Mouse (Mus musculus): ENCODE measurements around the gene Cpd. TPM values are rescaled to one million over a fixed set of nuclear protein-coding genes. Genes with fewer than 3 reads are reported as not detected.

Gene Cpd
- polyA plus RNA-seq, 1 experiment: 17.5 TPM

DNA sequence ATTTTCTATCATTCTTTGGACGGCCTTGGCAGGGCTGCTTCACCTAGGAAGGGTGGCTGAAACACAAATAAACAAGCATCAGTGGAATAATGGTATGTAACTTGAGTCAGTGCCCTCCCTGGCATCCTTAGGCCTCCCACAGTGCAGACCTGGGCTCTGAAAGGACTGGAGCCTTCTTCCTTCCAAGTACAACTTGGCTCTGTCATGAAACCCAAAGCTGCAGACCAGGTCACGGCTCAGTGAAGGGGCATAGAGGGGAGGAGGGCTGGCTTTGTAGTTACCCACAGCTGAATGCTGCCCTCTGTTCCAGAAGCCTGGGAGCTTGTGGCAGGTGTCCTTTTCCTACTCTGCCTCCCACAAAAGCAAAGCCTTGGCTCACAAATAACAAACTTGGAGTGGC lies 2.8 kb upstream of the Cpd start:
- 60% methylated on average over 2 of the region's 2 CpGs for WGBS
- DNase-seq (ENCODE audit: low read depth, low spot score): no peak

DNA sequence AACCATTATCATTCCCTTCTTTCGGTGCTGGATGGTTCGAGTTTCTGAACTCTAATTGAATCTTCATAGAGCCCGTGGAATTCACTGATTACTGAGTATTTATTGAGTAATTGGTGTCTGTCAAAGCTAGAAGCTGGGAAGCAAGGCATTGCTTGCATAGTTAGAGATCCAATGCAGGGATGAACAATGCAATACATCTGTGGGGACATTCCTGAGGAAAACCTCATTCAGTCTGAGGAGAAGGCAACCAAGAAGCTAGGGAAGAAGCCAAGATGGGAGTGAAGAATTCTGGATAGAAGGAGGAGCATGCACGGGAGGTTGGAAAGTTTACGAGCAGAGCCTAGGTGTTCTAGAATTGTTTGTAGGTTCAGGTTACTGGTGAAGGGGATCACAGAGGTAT lies 1.3 kb upstream of the Cpd start:
- WGBS: 84% methylated on average over 5 of the region's 5 CpGs
- no peak for DNase-seq (ENCODE audit: low read depth, low spot score)

DNA sequence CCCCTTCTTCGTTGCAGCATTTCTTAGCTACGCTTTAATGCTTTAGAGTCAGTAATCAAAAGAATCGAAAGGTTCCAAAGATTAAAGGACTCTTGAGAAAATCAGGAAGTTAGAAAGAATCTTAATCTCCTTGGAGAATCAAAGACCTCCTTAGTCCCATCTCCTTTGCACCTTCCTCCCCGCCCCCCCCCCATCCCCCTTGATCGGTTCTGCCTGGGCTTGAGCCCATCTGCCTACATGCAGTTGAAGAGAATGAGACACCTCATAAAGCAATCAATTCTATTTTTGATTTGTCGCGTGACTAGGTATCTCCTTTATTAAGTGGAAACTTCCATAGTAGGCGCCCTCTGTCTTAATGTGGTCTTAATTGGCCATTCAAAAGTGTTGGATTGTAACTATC lies 536 bp upstream of the Cpd start:
- no peak for DNase-seq (ENCODE audit: low read depth, low spot score)
- 15% methylated on average over 8 of the region's 8 CpGs for WGBS

GRCm38 (mm10) chr11:76846011-76846877 lies 574 bp downstream of the Cpd start:
- no peak for DNase-seq (ENCODE audit: low read depth, low spot score)
- 1% methylated on average over 90 of the region's 90 CpGs for WGBS

- WGBS: 3% methylated on average over 15 of the region's 15 CpGs
- no peak for DNase-seq (ENCODE audit: low read depth, low spot score)
Observed at GRCm38 (mm10) chr11:76845275-76845980, 1.4 kb downstream of the Cpd start.

DNA sequence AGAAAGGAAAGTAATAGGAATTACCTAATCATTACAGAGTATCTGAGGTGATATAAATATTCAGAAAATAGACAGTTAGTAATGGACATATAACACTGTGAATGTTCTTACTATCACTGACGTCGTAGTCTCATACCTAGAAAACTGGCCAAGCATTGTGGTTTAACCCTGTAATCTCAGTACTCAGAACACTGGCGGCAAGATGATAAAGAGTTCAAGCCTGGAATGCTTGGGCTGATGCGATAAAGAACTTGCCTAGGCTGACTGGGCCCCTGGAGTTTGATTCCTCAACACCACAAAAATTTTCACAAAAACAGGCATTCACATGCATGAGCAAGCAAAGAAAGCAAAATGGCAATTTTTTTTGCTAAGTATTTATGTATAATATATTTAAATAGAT lies 8.2 kb downstream of the Cpd start:
- DNase-seq (ENCODE audit: low read depth, low spot score): no peak
- 92% methylated on average over 4 of the region's 4 CpGs for WGBS

DNA sequence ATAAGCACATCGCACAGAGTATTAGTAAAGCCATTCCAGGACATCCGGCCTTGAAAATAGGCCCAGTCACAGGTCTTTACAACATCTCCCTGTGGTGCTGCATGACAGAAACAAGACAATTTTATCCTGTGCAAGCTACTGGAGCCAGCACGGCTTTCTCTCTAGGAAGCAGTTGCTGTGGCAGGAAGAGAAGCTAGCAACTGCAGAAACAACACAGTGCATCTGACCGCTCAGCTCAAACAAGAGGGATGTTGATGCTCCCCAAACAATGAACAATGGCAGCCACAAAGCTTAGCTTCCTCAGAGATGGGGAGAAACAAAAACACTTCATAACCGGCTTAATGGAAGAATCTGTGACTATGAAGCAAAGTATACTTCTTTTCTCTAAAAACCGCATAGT lies 10.5 kb downstream of the Cpd start:
- WGBS: 81% methylated on average over 6 of the region's 6 CpGs
- DNase-seq (ENCODE audit: low read depth, low spot score): no peak

GRCm38 (mm10) chr11:76835868-76836267 lies 10.9 kb downstream of the Cpd start:
- WGBS: 85% methylated on average over 5 of the region's 5 CpGs
- no peak for DNase-seq (ENCODE audit: low read depth, low spot score)

DNA sequence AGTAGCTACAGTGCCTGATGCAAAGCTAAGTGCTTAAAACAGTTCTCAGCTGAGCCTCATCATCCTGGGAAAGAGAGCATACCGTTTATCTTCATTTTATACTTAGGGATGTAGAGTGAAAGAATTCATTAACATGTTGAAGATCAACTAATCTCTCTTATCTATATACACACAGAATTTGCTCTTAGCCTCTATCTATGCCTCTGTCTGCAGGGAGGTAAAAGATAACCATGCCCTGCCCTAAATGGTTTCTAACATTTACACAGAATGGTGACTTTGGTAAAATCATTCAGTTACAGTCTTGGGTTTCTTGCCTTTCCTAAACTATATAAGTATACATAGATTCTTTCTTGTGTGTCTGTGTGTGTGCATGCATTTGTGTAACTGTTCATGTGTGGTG lies 12.2 kb downstream of the Cpd start:
- WGBS: 71% methylated on average over 1 of the region's 1 CpGs
- DNase-seq (ENCODE audit: low read depth, low spot score): no peak

- DNase-seq (ENCODE audit: low read depth, low spot score): no peak
- 47% methylated on average over 9 of the region's 9 CpGs for WGBS
Observed at GRCm38 (mm10) chr11:76824885-76825265, 21.9 kb downstream of the Cpd start.

DNA sequence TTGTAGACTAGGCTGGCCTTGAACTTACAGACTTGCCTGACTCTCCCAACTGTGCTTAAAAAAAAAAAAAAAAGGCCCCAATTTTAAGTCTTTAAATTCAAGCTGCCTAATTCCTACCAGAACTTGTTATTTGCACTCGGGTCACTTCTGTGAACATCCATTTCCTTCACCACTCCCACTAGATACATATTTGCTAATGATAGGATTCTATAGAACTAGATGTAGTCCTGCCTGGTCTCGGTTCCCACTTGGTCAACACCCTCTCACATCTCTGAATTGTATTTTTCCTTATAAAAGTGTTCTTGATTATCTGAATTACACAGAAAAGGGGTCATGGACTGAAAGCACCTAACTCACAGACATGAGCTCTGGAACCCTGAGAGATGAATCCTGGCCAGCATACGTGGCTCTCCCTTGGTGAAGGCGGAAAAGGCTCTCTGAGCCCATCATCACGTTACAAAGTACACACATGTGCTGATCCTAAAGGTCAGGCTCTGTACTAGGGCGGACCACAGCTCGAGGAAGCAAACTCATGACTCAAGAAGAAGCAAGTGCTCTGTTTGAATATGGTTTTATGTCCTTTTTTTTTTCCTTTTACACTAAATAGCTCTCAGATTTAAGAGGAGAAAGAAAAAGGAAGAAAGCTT lies 22.5 kb downstream of the Cpd start:
- 35% methylated on average over 7 of the region's 7 CpGs for WGBS
- no peak for DNase-seq (ENCODE audit: low read depth, low spot score)

- no peak for DNase-seq (ENCODE audit: low read depth, low spot score)
- 64% methylated on average over 3 of the region's 3 CpGs for WGBS
Observed at GRCm38 (mm10) chr11:76823641-76824040, 23.2 kb downstream of the Cpd start.

GRCm38 (mm10) chr11:76821353-76821752 lies 25.5 kb downstream of the Cpd start:
- DNase-seq (ENCODE audit: low read depth, low spot score): no peak
- 36% methylated on average over 3 of the region's 3 CpGs for WGBS

GRCm38 (mm10) chr11:76817664-76818063 lies 29.2 kb downstream of the Cpd start:
- no peak for DNase-seq (ENCODE audit: low read depth, low spot score)
- 76% methylated on average over 3 of the region's 3 CpGs for WGBS

- no peak for DNase-seq (ENCODE audit: low read depth, low spot score)
- WGBS: 85% methylated on average over 9 of the region's 9 CpGs
Observed at GRCm38 (mm10) chr11:76810706-76811495, 35.9 kb downstream of the Cpd start.

GRCm38 (mm10) chr11:76809450-76809849 lies 37.4 kb downstream of the Cpd start:
- WGBS: 37% methylated on average over 3 of the region's 3 CpGs
- no peak for DNase-seq (ENCODE audit: low read depth, low spot score)

- 90% methylated on average over 7 of the region's 7 CpGs for WGBS
- DNase-seq (ENCODE audit: low read depth, low spot score): no peak
Observed at GRCm38 (mm10) chr11:76808550-76808949, 38.3 kb downstream of the Cpd start.

DNA sequence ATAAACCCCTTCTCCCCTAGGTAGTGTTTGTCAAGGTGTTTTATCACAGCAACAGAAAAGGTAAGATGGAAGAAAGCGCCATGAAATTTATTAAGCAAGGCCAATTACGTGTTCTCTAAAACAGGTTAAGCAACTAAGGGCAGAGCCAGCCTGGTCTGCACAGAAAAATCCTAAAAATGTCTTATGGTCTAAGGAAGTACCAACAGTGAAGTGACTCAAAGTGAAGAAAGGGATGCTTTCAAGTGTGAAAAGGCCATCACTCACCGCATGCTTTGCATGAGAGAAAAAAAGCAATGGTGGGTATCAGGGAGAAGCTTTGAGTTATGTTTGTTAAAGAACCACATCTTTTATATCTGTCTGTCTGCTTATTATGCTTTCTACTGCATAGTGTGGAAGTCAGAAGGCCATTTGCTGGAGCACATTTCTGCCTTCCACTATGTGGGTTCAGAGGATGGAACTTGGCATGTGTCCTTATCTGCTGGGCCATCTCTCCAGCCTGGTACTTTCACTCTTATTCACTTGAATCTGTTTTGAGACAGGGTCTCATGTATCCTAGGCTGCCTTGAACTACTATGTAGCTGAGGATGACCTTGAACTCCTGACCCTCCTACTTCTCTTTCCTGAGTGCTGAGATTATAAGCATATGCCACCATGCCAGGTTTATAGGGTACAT lies 39.7 kb downstream of the Cpd start:
- 95% methylated on average over 3 of the region's 3 CpGs for WGBS
- DNase-seq (ENCODE audit: low read depth, low spot score): no peak

DNA sequence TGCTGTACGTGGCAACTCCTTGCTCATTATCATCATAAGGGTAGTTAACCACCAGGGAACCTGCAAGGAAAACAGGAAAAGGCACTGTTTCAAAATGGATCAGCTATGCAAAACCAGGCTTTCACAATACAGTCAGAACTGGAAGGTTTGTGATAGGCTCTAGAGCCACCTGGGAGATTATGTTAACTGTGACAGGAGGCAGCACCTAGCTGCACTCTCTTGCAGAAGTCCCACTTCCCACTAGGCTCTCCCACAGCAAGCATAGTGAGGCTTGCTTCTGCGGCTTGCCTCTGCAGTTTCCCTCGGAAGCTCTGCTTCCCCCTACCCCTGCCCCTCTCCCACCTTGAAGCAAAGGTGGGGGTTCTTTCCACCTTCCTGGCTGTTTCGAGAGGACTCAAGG lies 40.8 kb downstream of the Cpd start:
- 96% methylated on average over 4 of the region's 4 CpGs for WGBS
- DNase-seq (ENCODE audit: low read depth, low spot score): no peak

Data from large intestine, adult 2 months (tissue).